Mouse (Mus musculus) C2C12 (cell line): ENCODE measurements around the gene Rgs3.

Source experiments
- CEBPB ChIP-seq: IDR thresholded peaks from one replicate; pipeline ENCODE4 v1.6.1; 2011; ENCODE audit warnings: low read depth, mild to moderate bottlenecking, control low read depth, moderate library complexity
- CTCF ChIP-seq: IDR thresholded peaks from one replicate; pipeline ENCODE4 v1.5.1; 2011; ENCODE audit not compliant: control insufficient read depth, insufficient read depth, insufficient read length
- FOSL1 ChIP-seq: IDR thresholded peaks from one replicate; pipeline ENCODE4 v1.8.0; 2011; ENCODE audit warnings: mild to moderate bottlenecking, low read length; ENCODE audit not compliant: poor library complexity, insufficient read depth, severe bottlenecking
- MAX ChIP-seq: IDR thresholded peaks from one replicate; pipeline ENCODE4 v1.6.1; 2011; ENCODE audit warnings: mild to moderate bottlenecking, control low read depth
- USF1 ChIP-seq: IDR thresholded peaks from one replicate; pipeline ENCODE4 v1.6.1; 2011; ENCODE audit warnings: low read depth, mild to moderate bottlenecking, control low read depth, moderate library complexity

DNA sequence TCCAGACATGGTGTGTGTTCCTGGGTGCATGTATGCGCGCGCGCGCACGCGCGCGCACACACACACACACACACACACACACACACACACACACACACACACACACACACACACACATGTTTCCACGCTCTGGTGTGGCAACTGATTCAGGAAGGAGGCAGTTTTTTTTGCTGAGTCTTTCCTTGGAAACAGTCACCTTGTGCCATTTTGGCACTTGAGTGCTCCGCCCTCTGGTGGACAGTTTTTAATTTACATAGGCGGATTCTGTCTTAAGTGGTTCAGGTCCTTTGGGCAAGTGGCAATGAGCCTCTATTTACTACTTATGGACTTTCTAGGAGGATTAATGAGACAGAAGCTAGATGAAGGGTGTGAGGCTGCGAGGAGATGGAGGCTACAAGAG lies 136.3 kb downstream of the Rgs3 start:
- TF ChIP-seq USF1: no peak
- no peak for TF ChIP-seq CTCF
- no peak for TF ChIP-seq MAX
- no peak for TF ChIP-seq FOSL1
- TF ChIP-seq CEBPB: no peak
